Mouse (Mus musculus): ENCODE measurements around the gene Gsdme.

The Gsdme gene

GRCm38 (mm10) chr6:50187955-50188354 lies 75.7 kb downstream of the Gsdme start:
- no peak for DNase-seq (ENCODE audit: low spot score)

- peak; percentile 24 for DNase-seq (ENCODE audit: low spot score)
Measured at GRCm38 (mm10) chr6:50180189-50180588, 83.5 kb downstream of the Gsdme start.

DNA sequence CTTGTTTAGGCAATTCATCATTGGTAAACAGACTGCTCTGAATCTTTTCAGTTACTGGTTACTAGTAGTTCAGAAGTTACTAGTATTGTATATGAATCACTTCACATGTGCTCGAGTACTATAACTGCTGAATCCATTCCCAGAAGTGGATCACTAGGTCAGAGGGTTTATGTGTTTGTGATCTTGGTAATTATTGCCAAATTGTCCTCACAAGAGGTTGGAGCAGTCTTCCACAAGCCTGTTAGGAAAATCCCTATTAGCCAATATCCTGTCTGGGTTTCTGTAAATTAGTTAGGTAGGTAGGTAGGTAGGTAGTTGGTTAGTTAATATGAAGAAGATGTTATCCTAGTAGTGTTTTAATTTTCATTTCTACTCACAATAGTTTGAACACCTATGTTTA lies 87.9 kb downstream of the Gsdme start:
- DNase-seq (ENCODE audit: low spot score): no peak

DNA sequence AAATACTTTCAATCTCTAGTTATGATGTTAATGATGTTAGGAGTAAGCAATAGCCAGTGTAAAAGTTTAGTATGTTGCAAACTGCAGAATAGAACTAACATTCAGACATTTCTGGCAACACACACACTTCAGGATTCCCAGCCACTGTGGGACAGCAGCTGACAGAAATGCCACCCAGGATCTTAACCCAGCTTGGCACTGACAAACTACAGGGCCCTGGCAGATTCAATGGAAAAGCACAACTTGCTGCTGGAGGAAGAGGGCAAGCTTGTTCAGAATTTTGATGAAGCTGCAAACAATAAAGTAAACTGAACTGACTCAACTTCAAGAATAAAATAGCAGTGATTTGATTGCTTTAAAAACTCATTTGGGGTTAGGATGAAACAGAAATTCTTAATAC lies 93.9 kb downstream of the Gsdme start:
- peak; percentile 23 for DNase-seq (ENCODE audit: low spot score)

- DNase-seq (ENCODE audit: low spot score): no peak
Measured at GRCm38 (mm10) chr6:50168821-50169220, 94.8 kb downstream of the Gsdme start.

DNA sequence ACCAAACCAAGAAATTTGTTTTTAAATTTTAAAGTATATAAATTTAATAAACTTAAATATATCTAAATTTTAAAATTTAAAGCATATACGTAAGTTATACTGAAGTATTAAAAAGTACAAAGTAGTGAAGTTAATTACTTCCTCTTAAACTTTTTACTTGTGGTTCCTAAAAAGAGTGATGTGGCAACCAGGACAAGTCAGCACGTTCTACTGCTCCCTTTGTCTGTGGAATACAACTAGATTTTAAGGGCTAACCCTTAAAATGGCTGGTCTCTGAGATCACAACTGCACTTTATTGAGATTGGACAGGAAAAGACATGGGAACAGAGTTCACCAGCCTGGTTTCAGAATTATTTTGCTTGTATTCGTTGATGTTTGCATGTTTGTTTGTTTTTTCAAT lies 100.6 kb downstream of the Gsdme start:
- no peak for DNase-seq (ENCODE audit: low spot score)

GRCm38 (mm10) chr6:50159842-50160241 lies 103.8 kb downstream of the Gsdme start:
- no peak for DNase-seq (ENCODE audit: low spot score)

- no peak for DNase-seq (ENCODE audit: low spot score)
Measured at GRCm38 (mm10) chr6:50149378-50149777, 114.3 kb downstream of the Gsdme start.

DNA sequence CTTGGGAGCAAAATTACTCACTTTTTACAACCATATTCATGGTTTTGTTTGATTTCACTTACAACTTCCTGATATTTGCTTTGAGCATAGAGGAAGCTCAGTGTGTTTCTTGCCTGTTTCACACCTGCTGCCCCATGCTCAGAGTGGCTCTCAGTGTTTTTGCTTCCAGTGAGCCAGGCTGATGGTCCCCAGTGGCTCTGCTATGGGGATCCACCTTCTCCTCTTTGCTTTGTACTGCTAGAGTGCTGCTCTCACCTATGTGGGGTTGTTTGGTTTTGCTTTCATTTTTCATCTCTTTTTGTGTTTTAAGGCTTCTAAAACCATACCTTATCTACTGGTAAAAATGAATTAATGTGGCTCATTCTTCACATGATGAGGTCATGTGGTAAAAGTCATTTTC lies 117.5 kb downstream of the Gsdme start:
- no peak for DNase-seq (ENCODE audit: low spot score)

GRCm38 (mm10) chr6:50139526-50139925 lies 124.1 kb downstream of the Gsdme start:
- no peak for DNase-seq (ENCODE audit: low spot score)
